Mouse (Mus musculus): ENCODE measurements around the gene Arhgap9. TPM values are rescaled to one million over a fixed set of nuclear protein-coding genes. Genes with fewer than 3 reads are reported as not detected.

Gene Arhgap9
- total RNA-seq, 2 experiments from 2014 or later = 0.99 to 1.1 TPM

DNA sequence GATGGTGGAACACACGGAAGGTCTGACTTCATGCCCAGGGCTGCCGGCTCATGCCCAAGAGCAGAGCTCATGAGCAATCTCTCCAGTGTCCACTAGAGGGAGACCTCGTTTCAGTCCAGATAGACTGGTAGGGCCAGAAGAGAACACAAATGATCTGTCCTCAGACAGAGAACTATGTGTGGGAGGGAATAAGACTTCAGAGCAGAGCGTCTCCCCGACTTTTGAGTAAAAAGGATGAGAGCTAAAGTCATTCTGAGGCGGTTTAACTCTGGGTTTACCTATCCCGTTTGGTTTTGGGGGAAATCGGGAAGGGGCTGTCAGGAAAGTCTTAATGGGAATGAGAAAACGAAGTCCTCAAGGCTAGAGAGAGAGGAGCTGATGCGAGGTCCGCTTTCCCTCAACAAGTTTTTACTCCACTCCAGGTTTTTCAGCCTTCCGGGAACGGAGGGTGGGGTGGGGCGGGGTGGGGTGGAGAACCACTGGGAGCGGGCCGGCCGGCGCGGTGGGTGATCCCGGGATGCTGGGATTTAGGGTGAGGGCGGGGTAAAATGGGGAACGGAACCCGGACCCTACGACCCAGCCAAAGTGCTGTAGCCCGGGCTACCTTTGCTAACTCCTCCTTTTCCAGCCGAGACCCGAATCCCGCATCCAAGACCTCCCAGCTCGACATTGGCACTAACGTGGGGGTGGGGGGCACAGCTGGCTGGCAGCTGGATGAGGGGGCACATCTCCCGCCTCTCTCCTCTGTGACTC, 17.3 kb downstream of the Arhgap9 start:
- intact Hi-C loops (cut with DNase I) = loop anchor here (2.0 kb wide), 1 partner anchor 198 kb away; no protein-coding TSS in a partner anchor
- peak; percentile 90 to 95 for DNase-seq (ENCODE audit: low spot score in 2 of 2)

GRCm38 (mm10) chr10:127339683-127340576, 18.2 kb downstream of the Arhgap9 start:
- intact Hi-C loops (cut with DNase I) = loop anchor here (2.0 kb wide), 1 partner anchor 197 kb away; no protein-coding TSS in a partner anchor
- DNase-seq (ENCODE audit: low spot score in 2 of 2) = no peak

DNA sequence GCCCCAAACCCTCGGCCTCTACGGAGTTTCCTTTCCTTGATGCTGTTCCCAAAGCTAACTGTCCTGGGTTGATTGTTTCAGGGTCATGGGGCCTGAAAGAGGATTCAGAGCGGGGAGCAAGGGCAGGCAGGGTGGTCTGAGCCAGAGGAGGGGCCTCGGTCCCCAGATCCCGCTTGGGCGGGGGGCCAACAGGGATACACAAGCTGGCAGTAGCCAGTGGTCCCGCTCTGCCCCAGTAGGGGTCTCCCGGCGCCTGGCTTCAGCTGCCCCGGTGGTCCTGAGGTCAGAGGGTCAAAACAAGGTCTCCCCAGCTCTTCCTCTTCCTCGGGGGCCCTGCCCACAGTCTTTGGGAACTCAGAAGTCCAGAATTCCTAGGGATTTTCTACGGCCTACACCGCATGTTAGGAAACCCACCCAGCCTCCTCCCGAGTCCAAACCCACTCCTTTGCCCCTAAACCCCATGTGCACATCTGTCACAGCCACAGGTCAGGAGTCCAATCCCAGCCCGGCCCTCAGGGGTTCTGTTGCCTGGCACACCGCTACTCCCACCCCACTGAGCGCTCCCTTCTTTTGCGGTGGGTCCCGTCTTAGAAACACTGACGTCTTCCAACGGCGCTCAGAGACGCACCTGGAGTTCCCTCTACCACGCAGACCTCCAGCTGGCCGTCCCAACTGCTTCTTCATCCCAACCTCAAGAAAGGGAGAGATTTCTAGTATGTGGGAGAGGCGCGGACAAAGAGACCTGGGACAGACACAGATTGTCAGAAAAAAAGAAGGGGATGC, 19.0 kb downstream of the Arhgap9 start:
- intact Hi-C loops (cut with DNase I) = no loop called here
- DNase-seq (ENCODE audit: low spot score in 2 of 2) = no peak

- DNase-seq (ENCODE audit: low spot score in 2 of 2) = no peak
- intact Hi-C loops (cut with DNase I) = no loop called here
These were observed 19.6 kb downstream of the Arhgap9 start for GRCm38 (mm10) chr10:127341360-127341690.

DNA sequence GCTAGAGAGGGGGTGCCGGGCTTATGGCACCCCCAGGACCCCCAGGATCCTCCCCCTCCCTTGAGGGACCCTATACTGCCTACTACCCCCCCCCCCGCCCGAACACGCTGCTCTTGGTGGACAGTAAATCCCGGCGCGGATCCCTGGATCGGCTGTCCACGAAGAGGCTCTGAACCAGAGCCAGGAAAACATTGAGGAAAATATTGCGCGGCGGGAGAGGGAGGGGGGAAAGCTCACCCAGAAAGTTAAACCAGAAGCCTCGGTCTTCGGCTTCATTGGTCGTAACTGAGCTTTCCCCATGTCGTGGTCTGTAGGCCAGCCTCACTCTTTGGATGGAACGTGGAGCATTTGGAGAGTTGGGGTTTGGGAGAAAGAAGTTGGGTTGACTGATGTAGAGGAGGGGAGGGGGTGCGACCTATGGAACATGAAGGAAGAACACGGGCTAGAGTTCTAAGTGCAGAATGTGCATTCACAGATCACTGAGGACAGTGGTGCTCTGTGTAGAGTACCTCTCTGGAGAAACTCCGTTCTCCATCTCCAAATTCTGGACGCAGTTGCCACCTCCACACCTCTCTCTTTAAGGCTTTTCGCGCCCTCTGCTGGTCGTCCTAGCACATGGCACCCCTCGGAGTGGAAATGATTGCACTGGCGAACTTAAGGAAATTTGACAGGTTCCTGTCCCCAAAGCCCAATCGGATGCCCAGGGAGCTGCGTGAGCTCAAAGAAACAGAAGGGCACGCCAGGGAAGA, 20.3 kb downstream of the Arhgap9 start, which contains the start of gene Gli1:
Gli1 (minus strand) TSS at position 84 of the 749 bp plus-strand sequence.
- DNase-seq (ENCODE audit: low spot score in 2 of 2) = peak; percentile 66 to 81
- intact Hi-C loops (cut with DNase I) = no loop called here

GRCm38 (mm10) chr10:127343029-127343428, 21.3 kb downstream of the Arhgap9 start:
- intact Hi-C loops (cut with DNase I) = no loop called here
- no peak for DNase-seq (ENCODE audit: low spot score in 2 of 2)

DNA sequence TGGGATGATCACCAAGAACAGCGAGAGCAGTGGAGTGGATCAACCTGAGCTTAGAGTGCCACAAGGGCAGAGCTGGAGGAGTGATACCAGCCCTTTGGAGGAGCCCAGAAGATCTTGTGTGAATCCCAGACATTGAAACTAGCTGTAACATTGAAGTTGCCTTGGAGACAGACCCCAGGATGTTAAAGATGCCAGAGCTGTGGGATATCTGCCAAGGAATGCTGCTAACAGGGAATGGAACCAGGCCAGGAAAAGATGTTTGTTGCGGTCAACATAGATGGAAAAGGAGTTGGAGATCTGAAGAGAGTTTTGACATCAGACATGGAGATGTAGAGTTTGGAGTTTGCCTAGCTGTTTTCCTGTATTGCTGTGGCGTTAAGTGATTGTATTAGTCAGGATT, 24.4 kb downstream of the Arhgap9 start:
- intact Hi-C loops (cut with DNase I) = no loop called here
- no peak for DNase-seq (ENCODE audit: low spot score in 2 of 2)

- intact Hi-C loops (cut with DNase I) = no loop called here
- no peak for DNase-seq (ENCODE audit: low spot score in 2 of 2)
These were observed 27.2 kb downstream of the Arhgap9 start for GRCm38 (mm10) chr10:127348957-127349356.

- intact Hi-C loops (cut with DNase I) = loop anchor here (5.0 kb wide), 1 partner anchor 132 kb away; no protein-coding TSS in a partner anchor
- peak; percentile 33 to 85 for DNase-seq (ENCODE audit: low spot score in 2 of 2)
These were observed 28.0 kb downstream of the Arhgap9 start for GRCm38 (mm10) chr10:127349810-127350209.

DNA sequence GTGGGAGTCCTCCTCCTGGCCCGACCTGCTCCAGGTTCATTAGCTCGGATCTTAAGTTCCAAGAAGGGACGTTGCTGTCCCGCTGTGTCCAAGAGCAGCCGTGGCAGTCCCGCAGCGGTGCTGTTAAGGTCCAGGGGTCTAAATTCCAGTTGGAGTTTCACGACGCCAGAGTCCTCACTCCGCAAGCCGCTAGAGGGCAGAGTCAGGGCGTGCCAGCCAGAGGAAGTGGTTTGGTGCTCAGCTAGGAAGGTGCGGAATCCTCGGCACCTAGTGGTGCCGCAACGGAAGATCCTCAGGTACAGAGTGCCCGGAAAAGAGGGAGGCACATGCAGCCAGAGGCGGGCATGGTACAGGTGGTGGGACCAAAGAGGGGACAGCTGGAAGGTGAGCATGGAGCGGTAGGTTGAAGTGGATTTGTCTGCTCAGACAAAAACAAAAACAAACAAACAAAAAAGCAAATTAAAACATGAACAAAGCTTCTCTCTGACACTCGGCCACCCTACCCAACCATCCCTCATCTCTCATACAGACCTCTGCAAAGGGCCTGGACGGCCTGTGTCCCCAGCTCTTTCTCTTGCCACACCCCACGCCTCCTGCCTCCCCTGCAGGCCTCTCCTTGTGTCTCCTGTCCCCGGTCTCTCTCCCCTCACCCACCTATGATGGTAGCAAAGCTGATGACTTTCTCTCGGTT, 29.0 kb downstream of the Arhgap9 start:
- intact Hi-C loops (cut with DNase I) = loop anchor here (5.0 kb wide), 1 partner anchor 132 kb away; no protein-coding TSS in a partner anchor
- DNase-seq (ENCODE audit: low spot score in 2 of 2) = peak; percentile 72 to 80

DNA sequence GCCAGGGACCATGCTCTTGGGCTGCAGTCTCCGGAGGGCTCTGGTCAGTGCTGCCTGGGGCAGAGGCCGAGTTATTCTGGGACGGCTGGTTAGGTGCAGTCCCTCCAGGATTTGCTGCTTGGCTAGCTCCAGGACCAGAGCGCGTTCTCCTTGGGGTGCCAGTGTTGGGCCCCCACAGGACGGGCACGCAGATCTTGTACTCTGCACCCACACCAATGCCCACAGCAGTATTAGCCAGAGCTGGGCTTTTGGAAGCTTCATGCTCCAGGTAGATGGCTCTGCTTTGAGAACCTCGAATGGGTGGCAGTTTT, 29.5 kb downstream of the Arhgap9 start:
- intact Hi-C loops (cut with DNase I) = loop anchor here (5.0 kb wide), 1 partner anchor 131 kb away; no protein-coding TSS in a partner anchor

DNA sequence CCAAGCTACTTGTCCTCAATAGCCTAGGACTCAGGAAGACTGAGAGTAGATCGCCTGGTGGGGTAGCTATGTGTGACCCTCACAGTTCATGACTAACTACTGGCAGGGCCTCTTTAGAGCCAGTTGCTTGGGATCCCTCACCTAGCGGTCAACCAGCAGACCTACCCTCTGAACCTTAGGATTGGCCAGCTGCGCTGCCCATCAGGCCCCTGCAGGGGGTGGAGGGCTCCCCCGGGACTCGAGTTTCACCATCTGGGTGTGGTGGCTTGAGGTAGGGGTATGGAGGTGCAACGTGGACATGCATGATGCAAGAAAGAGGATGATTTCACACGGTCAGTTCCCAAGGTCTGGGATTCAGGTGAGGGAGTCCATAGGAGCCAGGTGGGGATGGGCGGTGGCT, 30.0 kb downstream of the Arhgap9 start:
- DNase-seq (ENCODE audit: low spot score in 2 of 2) = no peak
- intact Hi-C loops (cut with DNase I) = loop anchor here (5.0 kb wide), 1 partner anchor 131 kb away; no protein-coding TSS in a partner anchor

More for the DNA sequence above, 29.5 kb downstream of the Arhgap9 start:
- DNase-seq (ENCODE audit: low spot score in 2 of 2) = no peak

DNA sequence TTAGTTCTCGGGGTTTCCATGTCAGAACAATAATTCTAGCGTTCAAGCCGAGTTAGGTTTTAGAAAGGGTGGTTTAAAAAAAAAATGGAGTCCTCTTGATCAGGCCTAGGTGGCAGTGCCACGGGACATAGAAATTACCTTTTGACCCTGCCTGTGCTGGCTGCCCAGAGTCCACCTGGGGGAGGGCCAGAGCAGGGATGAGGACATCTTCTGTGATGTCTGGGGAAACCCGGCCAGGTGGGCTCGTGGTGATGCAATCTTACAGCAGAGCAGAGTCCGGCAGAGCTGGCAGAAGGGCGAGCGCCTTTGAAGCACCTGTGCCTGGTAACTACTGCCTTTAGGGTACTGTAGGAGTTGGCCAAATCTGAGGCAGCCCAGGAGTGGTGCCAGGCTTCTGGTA, 30.4 kb downstream of the Arhgap9 start:
- DNase-seq (ENCODE audit: low spot score in 2 of 2) = no peak
- intact Hi-C loops (cut with DNase I) = loop anchor here (5.0 kb wide), 1 partner anchor 130 kb away; no protein-coding TSS in a partner anchor

GRCm38 (mm10) chr10:127352766-127353165, 31.0 kb downstream of the Arhgap9 start:
- no peak for DNase-seq (ENCODE audit: low spot score in 2 of 2)
- intact Hi-C loops (cut with DNase I) = loop anchor here (5.0 kb wide), 1 partner anchor 130 kb away; no protein-coding TSS in a partner anchor

GRCm38 (mm10) chr10:127353909-127354895, 32.4 kb downstream of the Arhgap9 start, which contains the start of gene Inhbe:
TSS of gene Inhbe (minus strand) at chr10:127354411.
- peak; percentile 71 to 97 for DNase-seq (ENCODE audit: low spot score in 2 of 2)
- intact Hi-C loops (cut with DNase I) = loop anchor here (1.0 to 5.0 kb wide), 3 partner anchors 27 to 128 kb away; partner anchors contain the start of gene R3hdm2

DNA sequence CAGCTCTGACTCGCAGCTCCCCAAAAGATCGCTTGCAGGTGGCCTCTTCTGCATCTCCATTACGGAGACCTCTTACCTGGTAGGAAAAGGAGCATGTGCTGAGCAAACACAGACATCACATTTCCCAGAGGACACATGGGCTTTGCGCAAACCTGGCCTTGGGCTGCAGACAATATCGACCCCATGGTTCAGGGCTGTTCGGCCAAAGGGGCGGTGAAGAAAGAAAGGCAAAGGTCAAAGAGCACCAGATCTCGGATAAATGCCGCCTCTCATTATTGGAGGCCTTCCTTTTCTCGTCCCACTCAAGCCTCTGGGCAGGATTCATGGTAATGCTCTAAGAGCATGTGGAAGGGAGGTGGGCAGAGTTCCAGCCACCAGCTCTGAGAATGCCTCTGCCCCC, 33.6 kb downstream of the Arhgap9 start:
- intact Hi-C loops (cut with DNase I) = loop anchor here (2.0 kb wide), 1 partner anchor 25 kb away; the partner anchor contains the start of gene R3hdm2
- DNase-seq (ENCODE audit: low spot score in 2 of 2) = no peak

DNA sequence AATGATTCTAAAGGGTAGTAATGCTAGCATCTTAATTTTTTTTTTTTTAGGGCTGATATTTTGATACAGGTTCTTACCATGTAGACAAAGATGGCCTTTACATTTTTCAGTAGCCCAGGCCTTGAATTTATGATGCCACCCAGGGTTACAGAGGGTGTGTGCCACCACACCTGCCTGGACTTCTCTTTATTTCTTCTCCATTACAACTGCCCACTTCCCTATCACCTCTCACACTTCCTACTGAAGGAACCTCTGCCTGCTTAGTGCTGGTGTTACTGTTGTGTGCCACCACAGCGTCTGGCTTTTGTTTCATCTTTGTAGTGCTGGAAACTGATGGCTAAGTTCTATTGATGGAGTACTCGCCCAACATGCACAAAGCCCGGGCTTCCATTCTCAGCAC, 39.0 kb downstream of the Arhgap9 start:
- intact Hi-C loops (cut with DNase I) = no loop called here
- no peak for DNase-seq (ENCODE audit: low spot score in 2 of 2)

Data from left cerebral cortex, postnatal 25 days (tissue).